Mouse (Mus musculus) small intestine, adult 2 months (tissue): ENCODE measurements around the gene Brsk1. TPM values are rescaled to one million over a fixed set of nuclear protein-coding genes. Genes with fewer than 3 reads are reported as not detected.
A peak's percentile ranks its signal among the peaks of the same experiment; 100 is the strongest.

Source experiments
- H3K27ac ChIP-seq: fragments of 200-500 bp; 2 replicates; pipeline ENCODE4 v1.5.1; 2012; ENCODE audit warnings: low read depth, low read length, control low read depth, inconsistent platforms; ENCODE audit not compliant: insufficient read depth
- H3K27me3 ChIP-seq: fragments of 200-500 bp; 2 replicates; pipeline ENCODE4 v1.6.1; 2012; ENCODE audit warnings: mild to moderate bottlenecking, moderate library complexity, low read length, inconsistent platforms; ENCODE audit not compliant: control insufficient read depth, insufficient read depth
- H3K36me3 ChIP-seq: fragments of 200-500 bp; 2 replicates; pipeline ENCODE4 v1.6.1; 2012; ENCODE audit warnings: mild to moderate bottlenecking, low read length, control low read depth, inconsistent platforms; ENCODE audit not compliant: control insufficient read depth, insufficient read depth
- H3K4me1 ChIP-seq: fragments of 200-500 bp; 2 replicates; pipeline ENCODE4 v1.6.1; 2012; ENCODE audit warnings: low read length, inconsistent platforms, mixed read lengths; ENCODE audit not compliant: control insufficient read depth, insufficient read depth, insufficient read length
- H3K4me3 ChIP-seq: fragments of 200-500 bp; 2 replicates; pipeline ENCODE4 v1.5.1; 2012; ENCODE audit warnings: low read depth, mild to moderate bottlenecking, control low read depth, inconsistent platforms, low read length, moderate library complexity
- CTCF ChIP-seq: fragments of 200-500 bp; IDR thresholded peaks from 2 replicates; pipeline ENCODE4 v1.5.1; 2012; ENCODE audit warnings: low read depth, mild to moderate bottlenecking, control low read depth, inconsistent platforms, low read length, moderate library complexity, mixed read lengths; ENCODE audit not compliant: insufficient replicate concordance, insufficient read length; ENCODE audit errors: extremely low read depth
- POLR2A ChIP-seq: fragments of 200-500 bp; IDR thresholded peaks from 2 replicates; pipeline ENCODE4 v1.6.1; 2012; ENCODE audit warnings: low read depth, mild to moderate bottlenecking, control low read depth, inconsistent platforms, low read length, moderate library complexity
- WGBS: fragments of 180-500 bp; shearing (Covaris S2); methylation state at CpG from one replicate; pipeline ENCODE4 v1.1.7; 2018; 5-methylcytosine and 5-hydroxymethylcytosine counted together
- polyA plus RNA-seq: library from polyadenylated mRNA; depleted of rRNA; stranded (reverse); fragments of >200 nt; gene quantifications from 2 replicates; pipeline ENCODE4 v1.2.3, GENCODE M21; 2012

The Brsk1 gene
- polyA plus RNA-seq, 1 experiment = 1.9 TPM

DNA sequence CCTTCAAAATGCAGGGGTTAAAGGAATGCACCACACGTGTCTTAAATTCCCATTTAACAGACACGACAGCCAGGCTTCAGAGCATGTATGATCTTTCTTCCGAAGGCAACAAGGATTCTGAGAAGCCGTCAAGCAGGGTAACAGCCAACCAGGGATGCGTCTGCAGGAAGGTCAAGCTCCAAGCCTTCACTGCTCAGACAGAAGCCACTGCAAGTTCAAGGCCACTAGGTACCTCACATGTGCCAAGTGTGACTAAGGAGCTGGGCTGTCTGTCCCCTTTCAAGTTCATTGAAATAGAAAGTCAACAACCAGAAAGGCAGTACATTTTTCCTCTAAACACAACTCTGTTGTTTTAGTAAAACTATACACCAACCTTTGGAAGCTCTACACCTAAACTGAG is 23.5 kb upstream of the Brsk1 start:
- no peak for TF ChIP-seq POLR2A
- no peak for TF ChIP-seq CTCF
- WGBS = 97% methylated on average over 5 of the region's 5 CpGs
- Histone ChIP-seq H3K4me3 (no peak overlapping the region), H3K36me3 (peaks cover 12% of the 10 kb centered on the region), H3K27me3 (no peaks in the 10 kb centered on the region), H3K27ac (no peak overlapping the region), H3K4me1 (peaks cover 5% of the 10 kb centered on the region; the same call in 1 of the 2 replicates)

- 96% methylated on average over 8 of the region's 8 CpGs for WGBS
Observed at GRCm38 (mm10) chr7:4668506-4668905, 21.9 kb upstream of the Brsk1 start.

GRCm38 (mm10) chr7:4669156-4669555 is 21.2 kb upstream of the Brsk1 start:
- Histone ChIP-seq H3K27me3 (no peaks in the 10 kb centered on the region), H3K36me3 (peaks cover 11% of the 10 kb centered on the region), H3K4me3 (no peak overlapping the region), H3K4me1 (no peaks in the 10 kb centered on the region; the same call in 1 of the 2 replicates), H3K27ac (no peak overlapping the region)
- 96% methylated on average over 9 of the region's 9 CpGs for WGBS
- TF ChIP-seq POLR2A (no peak), CTCF (no peak)

More at GRCm38 (mm10) chr7:4668506-4668905, 21.9 kb upstream of the Brsk1 start:
- no peak for TF ChIP-seq POLR2A
- no peak for TF ChIP-seq CTCF
- no peak overlapping the region for H3K27ac ChIP-seq
- no peak overlapping the region for H3K4me3 ChIP-seq
- H3K4me1 ChIP-seq = peaks cover under 1% of the 10 kb centered on the region; the same call in 1 of the 2 replicates
- H3K27me3 ChIP-seq = no peaks in the 10 kb centered on the region
- peaks cover 12% of the 10 kb centered on the region for H3K36me3 ChIP-seq

DNA sequence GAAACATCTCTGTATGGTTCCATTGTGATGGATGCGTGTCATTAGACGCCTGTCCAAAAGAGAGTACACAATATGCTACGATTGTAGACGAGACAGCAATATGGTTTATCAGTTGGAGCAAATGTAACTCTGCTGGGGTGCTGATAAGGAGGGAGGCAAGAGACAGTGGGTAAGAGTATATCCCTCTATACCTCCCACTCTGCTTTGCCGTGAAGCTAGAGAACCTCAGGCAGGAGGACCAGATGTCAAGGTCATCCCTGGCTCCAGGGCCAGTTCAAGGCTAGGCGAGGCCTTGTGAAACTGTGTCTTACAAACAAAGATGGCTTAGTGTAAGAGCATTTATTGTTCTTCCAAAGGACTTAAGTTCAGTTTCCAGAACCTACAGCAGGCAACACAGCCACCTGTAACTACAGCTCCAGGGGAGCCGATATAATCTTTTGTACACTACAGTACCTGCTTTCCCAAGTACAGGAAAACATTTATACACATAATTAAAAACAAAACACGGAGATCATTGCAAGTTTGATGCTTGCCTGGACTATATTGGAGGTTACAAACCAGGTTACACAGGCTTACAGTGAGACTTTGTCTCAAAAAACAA is 19.6 kb upstream of the Brsk1 start:
- Histone ChIP-seq H3K36me3 (peaks cover 8% of the 10 kb centered on the region), H3K27me3 (no peaks in the 10 kb centered on the region), H3K4me1 (peaks cover 3% of the 10 kb centered on the region; the same call in 1 of the 2 replicates), H3K4me3 (no peak overlapping the region), H3K27ac (no peak overlapping the region)
- TF ChIP-seq CTCF (no peak), POLR2A (no peak)
- 87% methylated on average over 8 of the region's 8 CpGs for WGBS

DNA sequence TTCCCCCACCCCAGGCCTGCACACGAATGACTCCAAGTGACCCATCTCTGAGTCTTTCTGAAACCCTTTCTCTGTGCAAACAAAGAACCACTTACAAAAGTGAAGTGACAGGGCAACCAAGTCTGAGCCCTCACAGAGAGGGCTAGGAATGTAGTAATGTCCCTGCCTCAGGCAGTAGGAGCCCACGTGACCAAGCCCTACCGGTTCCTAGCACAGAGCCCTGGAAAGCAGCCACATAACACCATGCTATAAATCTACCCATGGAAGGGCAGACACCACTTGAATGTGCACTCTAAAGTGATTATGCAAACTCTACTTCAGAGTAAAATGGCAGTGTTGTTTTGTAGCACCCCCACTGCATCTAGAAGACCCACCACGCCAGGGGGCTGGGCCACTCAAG is 18.4 kb upstream of the Brsk1 start:
- Histone ChIP-seq H3K36me3 (peaks cover 9% of the 10 kb centered on the region), H3K27ac (peak overlapping the region; percentile 26; the same call in 1 of the 2 replicates), H3K4me3 (no peak overlapping the region), H3K4me1 (peaks cover 3% of the 10 kb centered on the region; the same call in 1 of the 2 replicates), H3K27me3 (no peaks in the 10 kb centered on the region)
- no peak for TF ChIP-seq POLR2A
- no peak for TF ChIP-seq CTCF
- WGBS = 80% methylated on average over 4 of the region's 4 CpGs

- no peak overlapping the region for H3K4me3 ChIP-seq
- 60% methylated on average over 12 of the region's 12 CpGs for WGBS
- 0 out of 2 replicates have a peak overlapping the region, but pooled peaks have one; percentile 4 for H3K27ac ChIP-seq
- peaks cover 3% of the 10 kb centered on the region; the same call in 1 of the 2 replicates for H3K4me1 ChIP-seq
- H3K36me3 ChIP-seq = peaks cover 8% of the 10 kb centered on the region
- TF ChIP-seq POLR2A (no peak), CTCF (no peak)
- no peaks in the 10 kb centered on the region for H3K27me3 ChIP-seq
Observed at GRCm38 (mm10) chr7:4674114-4674731, 16.2 kb upstream of the Brsk1 start.

- no peak for TF ChIP-seq POLR2A
- no peak for TF ChIP-seq CTCF
- 88% methylated on average over 7 of the region's 7 CpGs for WGBS
- Histone ChIP-seq H3K4me3 (no peak overlapping the region), H3K4me1 (peaks cover 3% of the 10 kb centered on the region; the same call in 1 of the 2 replicates), H3K27ac (no peak overlapping the region), H3K36me3 (peaks cover 9% of the 10 kb centered on the region), H3K27me3 (no peaks in the 10 kb centered on the region)
Observed at GRCm38 (mm10) chr7:4675200-4675599, 15.2 kb upstream of the Brsk1 start.
